Mouse (Mus musculus) right cerebral cortex, adult 18-20 months (tissue): ENCODE measurements around the gene Cyp46a1.

Experiments
- DNase-seq: peaks from one replicate; pipeline ENCODE4 v3.0.0; 2022; ENCODE audit warnings: mixed read lengths

Gene Cyp46a1

GRCm38 (mm10) chr12:108312432-108312851 is 21.7 kb upstream of the Cyp46a1 start:
- DNase-seq: no peak

DNA sequence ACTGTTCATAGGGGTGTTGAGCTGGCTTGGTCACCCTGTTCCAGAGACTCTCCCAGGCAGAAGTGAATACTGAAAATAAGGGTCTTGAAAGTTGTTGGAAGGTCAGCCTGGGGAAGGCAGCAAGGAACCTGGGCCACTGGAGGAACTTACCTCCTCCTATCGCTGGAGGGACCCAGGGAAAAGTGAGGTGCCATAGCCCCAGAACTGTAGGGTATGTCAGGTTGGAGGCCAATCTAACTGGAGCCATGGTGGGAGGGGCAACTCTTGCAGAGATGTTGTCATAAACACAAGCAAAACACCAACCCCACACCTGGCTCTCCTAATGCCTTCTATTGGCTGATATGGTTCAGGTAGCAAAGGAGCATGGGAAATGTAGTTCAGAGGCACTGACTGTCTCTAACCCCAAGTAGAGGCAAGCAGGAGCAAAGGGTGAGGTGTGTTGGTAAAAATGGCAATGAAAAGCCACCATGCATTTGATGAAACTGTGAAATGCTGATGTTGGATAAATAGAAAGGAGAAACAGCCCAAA is 20.9 kb upstream of the Cyp46a1 start:
- no peak for DNase-seq

GRCm38 (mm10) chr12:108315818-108316217 is 18.4 kb upstream of the Cyp46a1 start:
- no peak for DNase-seq

DNA sequence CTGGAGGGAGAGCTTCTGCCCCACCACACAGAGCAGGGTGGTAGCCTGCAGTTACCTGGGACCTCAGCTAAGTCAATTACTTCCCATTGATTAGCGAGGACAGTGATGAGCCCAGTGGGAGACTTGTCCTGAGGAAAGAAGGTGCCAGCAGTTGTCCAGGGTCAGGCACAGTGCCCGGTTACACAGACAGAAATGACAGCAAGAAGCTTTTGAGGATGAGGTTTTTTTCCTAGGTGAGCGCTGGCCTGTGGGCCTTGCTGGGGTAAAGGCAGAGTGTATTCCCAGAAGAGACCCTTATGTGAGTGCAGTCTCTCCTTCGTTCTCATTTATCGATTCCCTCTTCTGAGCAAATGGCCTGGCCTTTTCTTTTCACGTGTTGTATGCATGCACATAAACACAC is 17.5 kb upstream of the Cyp46a1 start:
- DNase-seq: no peak

DNA sequence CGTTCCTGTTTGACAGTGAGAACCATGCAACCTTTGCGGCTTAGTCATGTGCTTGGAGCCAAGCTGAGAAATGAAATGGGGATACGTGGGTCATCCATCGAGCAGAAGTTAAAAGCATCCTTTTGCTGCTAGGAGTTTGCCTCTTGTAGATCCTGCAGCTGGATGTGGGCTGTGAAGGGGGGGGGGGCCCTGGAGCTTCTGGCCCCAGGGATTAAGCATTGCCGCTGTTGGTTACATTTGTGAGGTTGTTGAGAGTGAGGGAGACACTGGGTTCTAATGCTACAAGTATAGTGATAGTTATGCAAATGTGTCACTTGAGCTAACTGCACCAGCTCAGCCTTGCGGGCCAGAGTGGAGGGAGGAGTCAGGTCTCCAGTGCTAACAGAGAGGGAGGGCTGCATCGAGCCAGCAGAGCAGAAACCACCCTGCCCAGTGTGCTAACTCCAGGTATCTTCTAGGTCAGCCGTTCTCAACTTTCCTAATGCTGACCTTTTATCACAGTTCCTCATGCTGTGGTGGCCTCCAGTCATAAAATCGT is 16.9 kb upstream of the Cyp46a1 start:
- no peak for DNase-seq

DNA sequence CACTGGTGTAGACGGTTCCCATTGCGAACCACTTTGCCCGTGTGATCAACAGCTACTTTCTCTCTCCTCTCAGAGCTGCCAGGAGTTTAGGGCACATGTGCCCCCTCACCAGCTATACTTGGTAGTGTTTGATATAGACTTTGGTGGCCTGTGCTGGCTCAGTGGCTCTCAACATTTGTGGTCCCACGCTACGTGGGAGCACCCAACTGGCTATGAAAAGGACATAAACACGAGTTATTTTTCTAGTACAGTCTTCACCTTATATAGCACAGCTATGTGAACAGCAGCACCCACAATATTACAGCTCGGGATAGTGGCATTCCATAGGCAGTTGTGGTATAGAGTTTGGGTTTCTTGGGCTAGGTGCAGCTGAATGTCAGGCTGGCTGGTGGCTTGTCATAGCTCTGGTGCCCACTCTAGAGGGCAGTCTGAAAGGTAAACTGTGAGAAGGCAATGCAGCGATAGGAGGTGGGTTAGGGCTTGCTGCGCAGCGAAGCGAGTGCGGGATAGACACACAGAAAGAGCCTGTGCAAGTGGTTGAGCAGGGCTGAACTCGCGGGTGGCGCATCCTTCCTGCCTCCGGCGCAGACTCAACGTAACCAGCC is 16.3 kb upstream of the Cyp46a1 start:
- DNase-seq: no peak

- DNase-seq: no peak
Measured at GRCm38 (mm10) chr12:108318499-108318898, 15.7 kb upstream of the Cyp46a1 start.

GRCm38 (mm10) chr12:108320096-108320495 is 14.1 kb upstream of the Cyp46a1 start:
- DNase-seq: no peak

DNA sequence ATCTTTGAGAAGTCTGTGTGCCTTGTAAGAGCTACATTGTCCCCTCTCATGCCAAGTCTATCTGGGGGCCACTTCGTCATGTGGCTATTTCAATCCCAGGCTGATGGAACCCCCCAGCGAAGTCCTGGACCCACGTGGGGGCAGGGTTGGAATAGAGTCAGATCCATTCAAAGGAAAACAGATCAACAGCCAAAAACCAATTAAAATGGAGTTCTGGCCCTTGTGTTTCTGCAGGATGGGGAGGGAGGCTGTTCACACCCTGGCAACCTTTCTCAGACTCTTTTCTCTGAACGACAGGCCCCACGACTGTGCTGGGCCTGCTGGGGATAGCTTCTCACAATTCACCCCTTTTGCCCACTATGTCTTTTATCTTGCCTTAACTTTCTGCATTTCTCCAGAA is 7.8 kb upstream of the Cyp46a1 start:
- no peak for DNase-seq

GRCm38 (mm10) chr12:108327889-108328491 is 6.2 kb upstream of the Cyp46a1 start:
- peak; percentile 90 for DNase-seq

GRCm38 (mm10) chr12:108333056-108333455 is 1.1 kb upstream of the Cyp46a1 start:
- DNase-seq: peak; percentile 86

DNA sequence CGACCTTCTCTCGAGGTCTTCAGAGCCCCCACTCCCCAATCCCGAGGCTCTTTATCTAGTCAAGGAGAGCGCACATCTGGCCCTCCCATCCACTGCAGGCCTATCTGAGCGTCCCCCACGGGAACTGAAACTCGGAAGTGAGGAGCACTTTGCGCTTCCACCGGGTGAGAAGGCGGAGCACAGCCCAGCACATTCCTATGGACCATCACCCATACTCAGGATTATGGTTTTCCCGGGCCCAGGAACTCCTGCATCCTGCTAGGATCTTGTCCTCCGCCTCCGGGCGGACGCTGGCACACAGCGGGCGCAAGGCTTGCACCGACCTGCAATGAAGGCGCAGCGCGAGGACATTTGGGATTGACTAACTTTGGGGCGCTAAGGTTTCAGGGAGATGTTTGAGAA is 699 bp upstream of the Cyp46a1 start:
- no peak for DNase-seq

- DNase-seq: peak; percentile 44
Measured at GRCm38 (mm10) chr12:108334529-108334928, 348 bp downstream of the Cyp46a1 start.

GRCm38 (mm10) chr12:108338572-108339190 is 4.5 kb downstream of the Cyp46a1 start:
- peak; percentile 79 for DNase-seq

DNA sequence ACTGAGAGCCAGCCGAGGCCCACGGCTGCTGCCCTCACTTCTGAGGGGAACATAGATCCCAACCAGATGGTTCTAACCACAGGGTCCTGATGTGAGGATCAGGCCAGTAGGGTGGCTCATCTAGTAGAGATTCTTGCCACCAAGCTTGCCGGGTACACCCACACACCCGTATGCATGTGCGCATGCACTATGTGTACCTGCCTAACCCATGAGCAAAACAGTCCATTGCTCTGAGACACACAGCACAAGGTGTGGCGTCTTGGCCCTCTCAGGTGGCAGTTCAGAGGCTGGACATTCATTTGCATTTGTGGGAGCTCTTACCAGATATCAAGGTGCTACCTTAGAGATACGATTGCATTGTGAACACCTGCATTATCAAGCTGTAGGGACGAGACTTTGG is 14.0 kb downstream of the Cyp46a1 start:
- DNase-seq: no peak

GRCm38 (mm10) chr12:108349026-108349425 is 14.8 kb downstream of the Cyp46a1 start:
- DNase-seq: no peak

DNA sequence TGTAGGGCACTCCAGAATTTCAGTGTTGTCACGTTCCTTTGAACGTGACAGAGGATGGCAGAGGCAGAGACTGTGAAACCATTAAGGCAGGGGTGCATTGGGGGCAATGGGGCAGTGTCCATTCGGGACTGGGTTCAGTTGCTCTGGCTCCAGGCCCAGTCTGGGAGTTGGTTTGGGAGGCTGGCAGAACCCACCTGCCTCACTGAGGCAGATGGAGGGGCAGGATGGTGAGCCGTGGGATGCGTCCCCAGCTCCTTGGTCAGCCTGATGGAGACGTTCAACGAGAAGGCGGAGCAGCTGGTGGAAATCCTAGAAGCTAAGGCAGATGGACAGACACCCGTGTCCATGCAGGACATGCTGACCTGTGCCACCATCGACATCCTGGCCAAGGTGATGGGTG is 16.8 kb downstream of the Cyp46a1 start:
- DNase-seq: no peak

- DNase-seq: no peak
Measured at GRCm38 (mm10) chr12:108352371-108353136, 18.4 kb downstream of the Cyp46a1 start.

DNA sequence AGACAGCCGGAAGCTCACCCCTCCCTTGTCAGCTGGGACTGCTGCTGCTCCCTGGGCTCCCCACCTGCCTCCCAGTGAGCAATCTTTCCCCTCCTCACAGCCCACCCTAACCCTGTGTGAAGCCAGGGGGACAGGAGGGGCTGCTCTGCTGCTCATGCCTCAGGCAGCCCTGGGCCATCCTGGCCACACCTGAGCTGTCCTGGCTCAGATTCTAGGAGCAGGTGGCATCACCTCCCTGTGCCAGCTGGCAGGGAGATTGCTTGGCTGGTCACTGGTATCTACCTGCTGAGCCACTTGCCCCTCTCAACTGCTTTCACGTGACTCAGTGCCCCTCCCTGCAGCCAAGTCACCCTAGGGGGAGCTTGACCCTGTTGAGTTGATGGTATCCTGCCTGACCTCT is 20.1 kb downstream of the Cyp46a1 start:
- no peak for DNase-seq

DNA sequence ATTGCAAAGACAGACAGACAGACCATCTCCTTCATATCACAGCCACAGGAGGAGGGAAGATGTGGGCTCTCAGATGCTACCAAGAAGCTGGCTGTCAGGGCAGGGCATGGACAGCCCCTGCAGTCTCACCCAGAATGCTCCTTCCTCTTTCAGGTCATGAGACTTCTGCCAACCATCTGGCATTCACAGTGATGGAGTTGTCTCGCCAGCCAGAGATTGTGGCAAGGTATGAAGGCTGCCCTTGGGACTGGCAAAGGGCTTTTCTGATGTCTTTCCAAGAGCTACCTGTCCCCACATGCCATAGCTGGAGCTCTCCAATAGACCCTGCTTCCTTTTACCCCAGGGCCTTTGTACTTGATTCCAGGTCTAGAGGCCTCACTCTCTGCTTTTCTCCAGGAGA is 21.1 kb downstream of the Cyp46a1 start:
- DNase-seq: no peak

GRCm38 (mm10) chr12:108355986-108356385 is 21.8 kb downstream of the Cyp46a1 start:
- no peak for DNase-seq

GRCm38 (mm10) chr12:108363796-108364195 is 29.6 kb downstream of the Cyp46a1 start:
- DNase-seq: peak; percentile 81

GRCm38 (mm10) chr12:108365340-108365739 is 31.2 kb downstream of the Cyp46a1 start:
- DNase-seq: no peak
